Mouse (Mus musculus) liver, embryonic 14.5 days (tissue): Measurements from ENCODE around the gene Gbp10. TPM values are rescaled to one million over a fixed set of nuclear protein-coding genes. Genes with fewer than 3 reads are reported as not detected.
"Not testable (repeated sequence)": the region's sequence is repeated elsewhere in the genome, so short reads cannot be mapped to it uniquely, and the experiment has no call there.

Source experiments
- ATAC-seq: fragments of 200-750 bp; cut with Nextera tagmentation; 2 replicates; pipeline ENCODE4 v1.8.0; 2017; ENCODE audit warnings: moderate number of reproducible peaks, mild to moderate bottlenecking, moderate library complexity; ENCODE audit not compliant: insufficient read depth
- DNase-seq, 3 experiments: peaks; one replicate each; pipeline ENCODE4 v3.0.0-alpha.2; 2012 to 2013; ENCODE audit warnings: low read depth in 3 of 3, low spot score in 3 of 3
- H3K27ac ChIP-seq: fragments of 300-500 bp; sonication (generic); 2 replicates; pipeline ENCODE4 v1.5.1; 2014; ENCODE audit warnings: moderate library complexity, mild to moderate bottlenecking, control low read depth, inconsistent platforms
- H3K27me3 ChIP-seq: fragments of 300-500 bp; sonication (generic); 2 replicates; pipeline ENCODE4 v1.6.1; 2014; ENCODE audit warnings: mild to moderate bottlenecking, low read length, moderate library complexity; ENCODE audit not compliant: control insufficient read depth, insufficient read depth
- H3K36me3 ChIP-seq: fragments of 300-500 bp; sonication (generic); replicated peaks from 2 replicates; pipeline ENCODE4 v1.6.1; 2014; ENCODE audit warnings: low read depth; ENCODE audit not compliant: control insufficient read depth, insufficient read depth
- H3K4me1 ChIP-seq, 2 experiments: fragments of 200-500 bp in 1 of 2; fragments of 300-500 bp in 1 of 2; sonication (generic) in 1 of 2; replicated peaks; 2 replicates each; pipeline ENCODE4 v1.6.1; 2012 to 2014; ENCODE audit warnings: antibody characterized with exemption in 1 of 2, inconsistent platforms in 1 of 2, low read length in 1 of 2; ENCODE audit not compliant: control insufficient read depth in 2 of 2, insufficient read depth in 2 of 2
- H3K4me2 ChIP-seq: fragments of 300-500 bp; sonication (generic); 2 replicates; pipeline ENCODE4 v1.6.1; 2014; ENCODE audit warnings: low read depth, mild to moderate bottlenecking, control low read depth, moderate library complexity
- H3K4me3 ChIP-seq, 2 experiments: fragments of 200-500 bp in 1 of 2; fragments of 300-500 bp in 1 of 2; sonication (generic) in 1 of 2; 2 replicates each; pipeline ENCODE4 v1.5.1; 2012 to 2014; ENCODE audit warnings: low read depth in 2 of 2, low read length in 2 of 2, mild to moderate bottlenecking in 2 of 2, control low read depth in 1 of 2, inconsistent platforms in 1 of 2, moderate library complexity in 1 of 2; ENCODE audit not compliant: insufficient read depth in 1 of 2
- H3K9ac ChIP-seq: fragments of 300-500 bp; sonication (generic); replicated peaks from 2 replicates; pipeline ENCODE4 v1.6.1; 2014; ENCODE audit warnings: mild to moderate bottlenecking, control low read depth, moderate library complexity
- H3K9me3 ChIP-seq: fragments of 300-500 bp; sonication (generic); 2 replicates; pipeline ENCODE4 v1.6.1; 2016; ENCODE audit warnings: low read length, mixed read lengths; ENCODE audit not compliant: control insufficient read depth
- CTCF ChIP-seq: IDR thresholded peaks from 2 replicates; pipeline ENCODE4 v1.5.1; 2016; ENCODE audit warnings: antibody characterized with exemption, low read depth, control low read depth
- EP300 ChIP-seq: IDR thresholded peaks from 2 replicates; pipeline ENCODE4 v1.6.1; 2016; ENCODE audit warnings: antibody characterized with exemption, low read depth
- WGBS: fragments of 180-500 bp; shearing (Covaris S2); extraction: QIAGEN DNeasy Blood & Tissue Kit; methylation state at CpG from one replicate; pipeline ENCODE4 v1.1.7; 2014; ENCODE audit not compliant: insufficient replicate concordance; 5-methylcytosine and 5-hydroxymethylcytosine counted together
- polyA plus RNA-seq, 2 experiments: library from polyadenylated mRNA; depleted of rRNA in 1 of 2; stranded (reverse) in 1 of 2; unstranded in 1 of 2; fragments of >200 nt; fragmentation: Nextera tagmentation in 1 of 2; extraction: Ambion mirVana in 1 of 2; gene quantifications; 2 replicates each; pipeline versions ENCODE4 v1.2.1 to v1.2.3; 2012 to 2014

The Gbp10 gene
- polyA plus RNA-seq, 2 experiments, result 0.08 to 0.14 TPM

DNA sequence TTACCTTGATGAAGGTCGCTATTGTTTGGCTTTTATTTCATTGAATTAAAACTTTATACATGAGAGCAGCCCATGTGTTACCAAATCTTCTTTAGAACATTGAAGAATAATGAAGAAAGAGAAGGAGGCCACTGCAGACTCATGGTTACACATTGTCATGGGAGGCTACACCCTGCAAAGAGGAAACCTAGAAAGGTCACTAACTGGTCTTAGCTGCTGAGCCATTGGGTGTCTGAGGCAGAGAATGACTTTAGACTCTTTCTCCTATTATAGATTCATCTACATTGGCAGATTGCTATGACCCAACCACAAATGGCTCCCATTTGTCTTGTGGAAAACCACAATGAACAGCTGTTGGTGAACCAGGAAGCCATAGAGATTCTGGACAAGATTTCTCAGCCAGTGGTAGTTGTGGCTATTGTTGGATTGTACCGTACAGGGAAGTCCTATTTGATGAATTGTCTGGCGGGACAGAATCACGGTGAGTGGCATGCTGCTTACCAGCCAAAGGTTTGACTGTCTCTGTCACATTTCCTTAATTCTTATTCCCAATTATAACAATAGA is 38.5 kb downstream of the Gbp10 start:
- not testable (repeated sequence) for DNase-seq, ATAC-seq, H3K9ac ChIP-seq, H3K4me3 ChIP-seq, H3K4me2 ChIP-seq, H3K4me1 ChIP-seq, H3K9me3 ChIP-seq, H3K27me3 ChIP-seq, H3K36me3 ChIP-seq, H3K27ac ChIP-seq
- 27% methylated on average over 4 of the region's 4 CpGs for WGBS

DNA sequence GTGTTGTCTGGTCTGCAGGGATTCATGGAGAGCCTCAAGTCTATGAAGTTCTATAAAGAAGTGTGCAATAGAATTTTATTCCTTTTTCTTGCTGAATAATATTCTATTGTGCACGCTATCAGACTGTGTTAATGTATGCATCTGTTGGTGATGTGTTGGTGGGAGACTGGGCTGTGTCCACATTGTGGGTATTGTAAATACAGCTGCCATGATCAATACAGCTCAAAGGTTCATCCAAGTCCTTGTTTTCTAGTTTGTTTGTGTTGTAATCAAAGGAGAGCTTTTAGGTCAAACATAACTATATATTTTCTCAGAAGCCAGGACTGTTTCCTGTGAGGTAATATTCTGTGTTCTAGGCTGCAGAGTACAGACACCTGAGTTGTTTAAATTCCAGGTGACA is 40.2 kb downstream of the Gbp10 start:
- 72% methylated on average over 1 of the region's 1 CpGs for WGBS
- not testable (repeated sequence) for H3K4me3 ChIP-seq, H3K27ac ChIP-seq, H3K4me2 ChIP-seq, DNase-seq, H3K4me1 ChIP-seq, H3K36me3 ChIP-seq, ATAC-seq, H3K27me3 ChIP-seq, H3K9ac ChIP-seq, H3K9me3 ChIP-seq

DNA sequence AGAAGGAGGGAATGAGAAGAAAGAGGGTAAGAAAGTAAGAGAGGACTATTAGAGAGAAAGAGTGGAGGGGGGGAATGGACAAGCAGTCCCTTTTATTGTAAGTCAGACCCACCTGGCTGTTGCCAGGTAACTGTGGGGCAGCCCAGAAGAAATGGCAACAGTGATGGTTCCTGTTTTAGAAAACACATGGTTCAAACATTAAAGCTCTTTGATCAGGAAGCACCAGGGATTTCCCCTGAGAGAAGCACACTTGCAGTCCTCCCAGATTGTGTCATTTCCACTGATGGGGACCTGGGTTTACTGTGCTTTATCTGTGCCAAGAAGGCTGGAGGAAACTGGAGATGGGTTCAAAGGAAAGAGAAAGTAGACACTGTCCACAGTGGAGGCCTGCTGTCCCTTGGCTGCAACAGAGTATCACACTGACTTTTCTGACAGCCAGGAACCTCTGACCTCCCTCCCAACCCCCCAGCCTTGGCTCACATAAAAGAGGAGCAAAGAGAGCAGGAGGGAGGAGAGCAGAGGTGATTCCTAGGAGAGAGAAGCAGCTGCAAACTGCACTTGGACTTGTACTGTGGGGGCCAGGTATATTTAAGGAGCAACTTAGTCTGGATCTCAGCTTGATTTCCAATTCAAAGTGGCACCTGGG is 41.3 kb downstream of the Gbp10 start:
- not testable (repeated sequence) for H3K4me3 ChIP-seq, H3K27ac ChIP-seq, ATAC-seq, H3K4me1 ChIP-seq, H3K9me3 ChIP-seq, H3K27me3 ChIP-seq, H3K4me2 ChIP-seq, H3K36me3 ChIP-seq, DNase-seq, H3K9ac ChIP-seq

DNA sequence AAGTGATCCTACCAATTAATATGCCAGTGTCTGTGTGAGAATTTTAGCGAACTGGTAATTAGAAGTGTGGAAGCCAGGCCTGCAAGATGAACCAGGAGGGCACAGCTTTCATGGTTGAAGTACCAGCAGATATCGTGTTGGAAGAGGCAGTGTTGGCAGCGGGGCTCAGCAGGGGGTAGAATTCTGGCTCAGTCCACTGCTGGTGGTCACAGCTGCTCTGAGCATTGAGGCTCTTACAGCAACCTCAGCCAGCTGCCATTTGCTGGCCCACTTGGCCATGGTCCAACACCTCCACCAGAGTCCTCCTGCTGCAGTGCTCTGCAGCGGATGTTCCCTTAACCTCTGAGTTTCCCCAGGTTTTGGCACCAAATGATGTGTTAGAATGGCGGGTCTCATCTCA is 43.0 kb downstream of the Gbp10 start:
- not testable (repeated sequence) for H3K4me1 ChIP-seq, DNase-seq, ATAC-seq

DNA sequence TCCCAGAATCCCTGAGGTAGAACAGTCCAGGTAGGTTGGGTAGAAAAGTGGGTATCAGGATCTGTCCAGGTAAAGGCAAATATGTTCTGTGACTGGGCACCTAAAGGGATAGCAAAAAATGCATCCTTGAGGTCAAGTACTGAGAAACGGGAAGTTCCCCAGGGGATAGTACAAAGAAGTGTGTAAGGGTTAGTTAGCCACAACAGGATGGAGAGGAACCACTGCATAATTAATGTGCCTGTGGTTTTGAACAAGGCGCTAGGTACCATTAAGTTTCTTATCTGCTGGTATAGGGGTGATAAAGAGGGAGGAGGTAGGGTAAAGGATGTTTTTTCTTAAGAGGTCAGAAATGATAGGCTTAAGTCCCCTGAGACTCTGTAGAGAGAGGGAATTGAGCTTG is 46.8 kb downstream of the Gbp10 start:
- DNase-seq, H3K4me3 ChIP-seq, H3K4me2 ChIP-seq, H3K9ac ChIP-seq, H3K4me1 ChIP-seq, H3K36me3 ChIP-seq, H3K27ac ChIP-seq, H3K9me3 ChIP-seq, ATAC-seq, H3K27me3 ChIP-seq: not testable (repeated sequence)
- 10% methylated on average over 2 of the region's 2 CpGs for WGBS

More for the DNA sequence above, 43.0 kb downstream of the Gbp10 start:
- not testable (repeated sequence) for H3K4me3 ChIP-seq, H3K36me3 ChIP-seq, H3K27me3 ChIP-seq, H3K27ac ChIP-seq, H3K4me2 ChIP-seq, H3K9me3 ChIP-seq, H3K9ac ChIP-seq
- WGBS, result 67% methylated on average over 5 of the region's 5 CpGs

DNA sequence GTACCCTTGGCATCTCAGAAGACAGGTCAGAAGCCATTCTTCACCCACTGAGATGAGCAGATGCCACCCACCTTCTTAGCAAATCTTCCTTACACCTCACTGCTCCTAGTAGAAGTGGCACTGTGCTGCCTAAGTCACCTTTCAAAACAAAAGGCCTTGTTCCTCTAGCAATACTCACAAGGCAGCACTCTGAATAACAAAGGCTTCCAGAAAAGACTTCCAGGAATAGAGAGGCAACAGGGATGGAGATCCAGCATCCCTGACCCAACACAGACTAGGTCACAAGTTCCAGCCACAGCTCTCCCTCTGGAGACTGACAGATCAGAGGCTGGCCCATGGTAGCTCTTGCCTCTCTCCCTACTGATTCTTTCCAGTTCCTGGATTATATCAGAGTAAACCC is 57.9 kb downstream of the Gbp10 start:
- Histone ChIP-seq H3K27ac (no peak overlapping the region), H3K27me3 (no peaks in the 10 kb centered on the region), H3K36me3 (no peaks in the 10 kb centered on the region), H3K4me3 (no peak overlapping the region), H3K9me3 (no peaks in the 10 kb centered on the region), H3K9ac (no peak overlapping the region), H3K4me2 (no peak overlapping the region), H3K4me1 (no peaks in the 10 kb centered on the region)
- DNase-seq (no peak), ATAC-seq (no peak)
- TF ChIP-seq CTCF (no peak), EP300 (no peak)

Other genes with a start within 250 kb of the Gbp10 start
- gene Gbp9, start 100.0 kb downstream of the Gbp10 start, polyA plus RNA-seq (2012; rRNA removed), result 0.51 and 0.85 TPM in 2 replicates
- 1.3 and 1.4 TPM in 2 replicates for gene Gbp9, start 100.0 kb downstream of the Gbp10 start, polyA plus RNA-seq (2014; fragmentation: Nextera tagmentation; extraction: Ambion mirVana)
- gene Gbp8, start 100.0 kb downstream of the Gbp10 start, polyA plus RNA-seq (2012; rRNA removed), result 1.4 and 2.0 TPM in 2 replicates
- gene Gbp8, start 100.0 kb downstream of the Gbp10 start, polyA plus RNA-seq (2014; fragmentation: Nextera tagmentation; extraction: Ambion mirVana), result 1.6 and 2.0 TPM in 2 replicates
- 0.81 and 0.88 TPM in 2 replicates for gene Gbp4, start 99.9 kb downstream of the Gbp10 start, polyA plus RNA-seq (2012; rRNA removed)
- gene Gbp4, start 99.9 kb downstream of the Gbp10 start, polyA plus RNA-seq (2014; fragmentation: Nextera tagmentation; extraction: Ambion mirVana), result 0.58 and 0.67 TPM in 2 replicates
- gene Gm43302, start 54.2 kb upstream of the Gbp10 start, polyA plus RNA-seq (2012; rRNA removed), result 0.13 and 0.27 TPM in 2 replicates
- 0.13 TPM in 2 replicates for gene Gm43302, start 54.2 kb upstream of the Gbp10 start, polyA plus RNA-seq (2014; fragmentation: Nextera tagmentation; extraction: Ambion mirVana)
- 0.58 and 1.1 TPM in 2 replicates for gene Gbp6, start 54.2 kb upstream of the Gbp10 start, polyA plus RNA-seq (2012; rRNA removed)
- 1.0 and 1.7 TPM in 2 replicates for gene Gbp6, start 54.2 kb upstream of the Gbp10 start, polyA plus RNA-seq (2014; fragmentation: Nextera tagmentation; extraction: Ambion mirVana)
- gene Lrrc8b, start 176.2 kb upstream of the Gbp10 start, polyA plus RNA-seq (2012; rRNA removed), result 3.2 and 3.5 TPM in 2 replicates
- gene Lrrc8b, start 176.2 kb upstream of the Gbp10 start, polyA plus RNA-seq (2014; fragmentation: Nextera tagmentation; extraction: Ambion mirVana), result 3.8 and 4.8 TPM in 2 replicates